Mouse (Mus musculus): ENCODE measurements around the gene Smyd1. TPM values are rescaled to one million over a fixed set of nuclear protein-coding genes. Genes with fewer than 3 reads are reported as not detected.

The Smyd1 gene
- total RNA-seq, 1 experiment = 6.8 TPM

DNA sequence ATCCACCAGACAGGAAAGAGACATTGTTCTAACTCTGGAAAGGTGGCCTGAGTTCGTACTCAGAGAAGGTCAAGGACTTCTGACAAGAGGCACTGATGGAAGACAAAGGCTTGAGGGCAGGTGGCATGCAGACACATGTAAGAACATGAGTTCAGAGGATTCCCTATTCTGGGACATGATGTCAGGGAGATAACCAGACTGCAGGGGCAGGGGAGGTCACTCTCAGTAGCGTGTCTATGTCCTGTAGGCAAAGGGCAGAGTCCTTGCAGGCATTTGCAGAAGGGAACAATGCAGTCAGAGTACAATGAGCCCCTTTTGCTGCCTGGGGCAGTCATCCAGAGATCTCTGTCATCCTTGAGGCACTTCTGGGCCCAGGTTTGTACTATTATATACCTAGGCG lies 72.4 kb downstream of the Smyd1 start:
- DNase-seq (ENCODE audit: low read depth, low spot score) = no peak
- TF ChIP-seq ZC3H11A (IDR thresholded peaks at IDR 0.05; ENCODE audit: borderline replicate concordance, low read depth, low read length) = no peak
- 0 out of 4 replicates have a peak, but pooled peaks cover 0 to 2% of the 10 kb centered on the region in 2 experiments for H3K4me1 ChIP-seq (ENCODE audit: control insufficient read depth in 2 of 2, insufficient read depth in 2 of 2, low read length in 2 of 2, poor library complexity in 1 of 2)
- H3K36me3 ChIP-seq (ENCODE audit: control insufficient read depth, insufficient read depth, low read length, poor library complexity, severe bottlenecking) = no peaks in the 10 kb centered on the region
- H3K27ac ChIP-seq (ENCODE audit: insufficient read depth, low read depth, low read length, poor library complexity, severe bottlenecking) = no peak overlapping the region
- in situ Hi-C loops (cut with MboI; ENCODE audit: low sequenced_read_pairs in 2 of 2, unreplicated experiment in 2 of 2) = no loop called here
- H3K9ac ChIP-seq (ENCODE audit: insufficient read depth, low read depth, low read length, poor library complexity, severe bottlenecking) = no peak overlapping the region
- H3K9me3 ChIP-seq (ENCODE audit: control insufficient read depth, insufficient read depth, low read depth, low read length) = no peaks in the 10 kb centered on the region
- H3K4me3 ChIP-seq (ENCODE audit: insufficient read depth in 1 of 2, low read depth in 1 of 2, low read length in 2 of 2, poor library complexity in 1 of 2, severe bottlenecking in 1 of 2) = no peak overlapping the region

GRCm38 (mm10) chr6:71248420-71248819 lies 73.6 kb downstream of the Smyd1 start:
- no peak overlapping the region for H3K9ac ChIP-seq (ENCODE audit: insufficient read depth, low read depth, low read length, poor library complexity, severe bottlenecking)
- no peak for DNase-seq (ENCODE audit: low read depth, low spot score)
- no peak overlapping the region for H3K27ac ChIP-seq (ENCODE audit: insufficient read depth, low read depth, low read length, poor library complexity, severe bottlenecking)
- H3K4me1 ChIP-seq (ENCODE audit: control insufficient read depth in 2 of 2, insufficient read depth in 2 of 2, low read length in 2 of 2, poor library complexity in 1 of 2) = no peaks in the 10 kb centered on the region
- H3K4me3 ChIP-seq (ENCODE audit: insufficient read depth in 1 of 2, low read depth in 1 of 2, low read length in 2 of 2, poor library complexity in 1 of 2, severe bottlenecking in 1 of 2) = no peak overlapping the region
- no peaks in the 10 kb centered on the region for H3K36me3 ChIP-seq (ENCODE audit: control insufficient read depth, insufficient read depth, low read length, poor library complexity, severe bottlenecking)
- in situ Hi-C loops (cut with MboI; ENCODE audit: low sequenced_read_pairs in 2 of 2, unreplicated experiment in 2 of 2) = no loop called here
- TF ChIP-seq ZNF384 (IDR thresholded peaks at IDR 0.05; ENCODE audit: low read depth, low read length) = no peak
- TF ChIP-seq HCFC1 (IDR thresholded peaks at IDR 0.05; ENCODE audit: borderline replicate concordance, insufficient read depth, low read length) = no peak
- TF ChIP-seq CHD2 (IDR thresholded peaks at IDR 0.05; ENCODE audit: low read depth, low read length) = no peak
- no peak for TF ChIP-seq MAFK (IDR thresholded peaks at IDR 0.05; ENCODE audit: insufficient read depth, low read depth, low read length)
- no peak for TF ChIP-seq ZC3H11A (IDR thresholded peaks at IDR 0.05; ENCODE audit: borderline replicate concordance, low read depth, low read length)
- no peaks in the 10 kb centered on the region for H3K9me3 ChIP-seq (ENCODE audit: control insufficient read depth, insufficient read depth, low read depth, low read length)

GRCm38 (mm10) chr6:71243258-71243657 lies 78.8 kb downstream of the Smyd1 start:
- Histone ChIP-seq H3K9me3 (ENCODE audit: control insufficient read depth, insufficient read depth, low read depth, low read length) (no peaks in the 10 kb centered on the region), H3K4me3 (ENCODE audit: insufficient read depth in 1 of 2, low read depth in 1 of 2, low read length in 2 of 2, poor library complexity in 1 of 2, severe bottlenecking in 1 of 2) (no peak overlapping the region), H3K27ac (ENCODE audit: insufficient read depth, low read depth, low read length, poor library complexity, severe bottlenecking) (no peak overlapping the region), H3K9ac (ENCODE audit: insufficient read depth, low read depth, low read length, poor library complexity, severe bottlenecking) (no peak overlapping the region), H3K4me1 (ENCODE audit: control insufficient read depth in 2 of 2, insufficient read depth in 2 of 2, low read length in 2 of 2, poor library complexity in 1 of 2) (no peaks in the 10 kb centered on the region; a peak in 1 of 4 replicates), H3K36me3 (ENCODE audit: control insufficient read depth, insufficient read depth, low read length, poor library complexity, severe bottlenecking) (no peaks in the 10 kb centered on the region)
- no peak for DNase-seq (ENCODE audit: low read depth, low spot score)
- in situ Hi-C loops (cut with MboI; ENCODE audit: low sequenced_read_pairs in 2 of 2, unreplicated experiment in 2 of 2) = no loop called here
- TF ChIP-seq MAFK (IDR thresholded peaks at IDR 0.05; ENCODE audit: insufficient read depth, low read depth, low read length) = no peak
- TF ChIP-seq ZC3H11A (IDR thresholded peaks at IDR 0.05; ENCODE audit: borderline replicate concordance, low read depth, low read length) = 0 out of 2 replicates have a peak, but pooled peaks have one; percentile 53

DNA sequence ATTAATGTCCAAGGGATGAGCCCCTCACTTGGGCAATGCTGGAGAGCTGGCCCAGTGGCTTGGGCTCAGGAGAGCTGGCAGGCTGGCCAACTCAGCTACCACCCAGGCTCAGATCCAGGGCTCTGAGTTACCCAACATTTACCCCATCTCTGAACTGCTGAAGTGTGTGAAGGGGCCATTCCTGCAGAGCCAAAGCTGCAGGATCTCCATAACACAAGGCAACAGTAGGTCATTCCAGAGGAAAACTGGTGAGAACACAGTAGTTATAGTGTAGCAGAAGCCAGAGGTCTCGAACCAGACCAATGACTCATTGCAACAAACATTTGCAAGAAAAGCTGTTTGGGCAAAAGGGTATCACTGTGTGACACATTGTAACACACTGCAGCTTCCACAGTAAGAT lies 79.2 kb downstream of the Smyd1 start:
- Histone ChIP-seq H3K27ac (ENCODE audit: insufficient read depth, low read depth, low read length, poor library complexity, severe bottlenecking) (no peak overlapping the region), H3K36me3 (ENCODE audit: control insufficient read depth, insufficient read depth, low read length, poor library complexity, severe bottlenecking) (no peaks in the 10 kb centered on the region), H3K4me1 (ENCODE audit: control insufficient read depth in 2 of 2, insufficient read depth in 2 of 2, low read length in 2 of 2, poor library complexity in 1 of 2) (no peaks in the 10 kb centered on the region; a peak in 1 of 4 replicates), H3K4me3 (ENCODE audit: insufficient read depth in 1 of 2, low read depth in 1 of 2, low read length in 2 of 2, poor library complexity in 1 of 2, severe bottlenecking in 1 of 2) (no peak overlapping the region), H3K9me3 (ENCODE audit: control insufficient read depth, insufficient read depth, low read depth, low read length) (no peaks in the 10 kb centered on the region), H3K9ac (ENCODE audit: insufficient read depth, low read depth, low read length, poor library complexity, severe bottlenecking) (no peak overlapping the region)
- DNase-seq (ENCODE audit: low read depth, low spot score) = no peak
- no peak for TF ChIP-seq HCFC1 (IDR thresholded peaks at IDR 0.05; ENCODE audit: borderline replicate concordance, insufficient read depth, low read length)
- no peak for TF ChIP-seq ZNF384 (IDR thresholded peaks at IDR 0.05; ENCODE audit: low read depth, low read length)
- no peak for TF ChIP-seq CHD2 (IDR thresholded peaks at IDR 0.05; ENCODE audit: low read depth, low read length)
- TF ChIP-seq MAFK (IDR thresholded peaks at IDR 0.05; ENCODE audit: insufficient read depth, low read depth, low read length) = no peak
- no peak for TF ChIP-seq ZC3H11A (IDR thresholded peaks at IDR 0.05; ENCODE audit: borderline replicate concordance, low read depth, low read length)
- in situ Hi-C loops (cut with MboI; ENCODE audit: low sequenced_read_pairs in 2 of 2, unreplicated experiment in 2 of 2) = no loop called here

DNA sequence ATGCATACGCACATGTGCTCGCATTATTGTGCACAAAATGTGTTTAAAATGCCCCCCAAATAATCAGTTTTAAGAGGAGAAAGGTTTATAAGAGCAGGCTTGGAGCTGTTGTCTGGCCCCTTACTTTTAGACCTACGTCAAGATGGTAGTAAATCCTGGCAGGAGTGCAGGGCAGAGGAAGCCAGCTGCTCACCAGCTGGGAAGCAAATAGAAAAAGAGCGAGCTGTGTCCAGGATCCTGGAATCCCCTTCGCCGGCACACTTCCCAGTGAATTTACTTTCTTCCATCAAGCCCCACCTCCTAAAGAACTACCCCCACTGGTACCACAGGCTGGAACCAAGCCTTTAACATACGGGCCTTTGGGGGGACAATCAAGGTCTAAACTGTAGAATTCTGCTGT lies 81.2 kb downstream of the Smyd1 start:
- Histone ChIP-seq H3K9me3 (ENCODE audit: control insufficient read depth, insufficient read depth, low read depth, low read length) (no peaks in the 10 kb centered on the region), H3K27ac (ENCODE audit: insufficient read depth, low read depth, low read length, poor library complexity, severe bottlenecking) (no peak overlapping the region), H3K4me1 (ENCODE audit: control insufficient read depth in 2 of 2, insufficient read depth in 2 of 2, low read length in 2 of 2, poor library complexity in 1 of 2) (peaks cover 0 to 2% of the 10 kb centered on the region in 2 experiments; a peak in 1 of 4 replicates), H3K36me3 (ENCODE audit: control insufficient read depth, insufficient read depth, low read length, poor library complexity, severe bottlenecking) (no peaks in the 10 kb centered on the region), H3K9ac (ENCODE audit: insufficient read depth, low read depth, low read length, poor library complexity, severe bottlenecking) (no peak overlapping the region; the same call in 1 of the 2 replicates), H3K4me3 (ENCODE audit: insufficient read depth in 1 of 2, low read depth in 1 of 2, low read length in 2 of 2, poor library complexity in 1 of 2, severe bottlenecking in 1 of 2) (no peak overlapping the region; a peak in 1 of 4 replicates)
- no peak for DNase-seq (ENCODE audit: low read depth, low spot score)
- in situ Hi-C loops (cut with MboI; ENCODE audit: low sequenced_read_pairs in 2 of 2, unreplicated experiment in 2 of 2) = no loop called here
- TF ChIP-seq HCFC1 (IDR thresholded peaks at IDR 0.05; ENCODE audit: borderline replicate concordance, insufficient read depth, low read length) (no peak), ZNF384 (IDR thresholded peaks at IDR 0.05; ENCODE audit: low read depth, low read length) (no peak), ZC3H11A (IDR thresholded peaks at IDR 0.05; ENCODE audit: borderline replicate concordance, low read depth, low read length) (no peak), MAFK (IDR thresholded peaks at IDR 0.05; ENCODE audit: insufficient read depth, low read depth, low read length) (no peak), CHD2 (IDR thresholded peaks at IDR 0.05; ENCODE audit: low read depth, low read length) (no peak)

Data from ES-E14 (cell line).